Mouse (Mus musculus) forebrain, embryonic 16.5 days (tissue): Measurements from ENCODE around the gene Fa2h. TPM values are rescaled to one million over a fixed set of nuclear protein-coding genes. Genes with fewer than 3 reads are reported as not detected.
"Not testable (repeated sequence)": the region's sequence is repeated elsewhere in the genome, so short reads cannot be mapped to it uniquely, and the experiment has no call there.

Experiments
- ATAC-seq: fragments of 200-750 bp; cut with Nextera tagmentation; 2 replicates; pipeline ENCODE4 v1.8.0; 2017; ENCODE audit warnings: mild to moderate bottlenecking, moderate library complexity
- H3K27ac ChIP-seq: fragments of 300-500 bp; sonication (generic); 2 replicates; pipeline ENCODE4 v1.5.1; 2014; ENCODE audit warnings: low read length, control low read depth
- H3K27me3 ChIP-seq: fragments of 300-500 bp; sonication (generic); replicated peaks from 2 replicates; pipeline ENCODE4 v1.6.1; 2014; ENCODE audit warnings: low read length; ENCODE audit not compliant: control insufficient read depth, insufficient read depth
- H3K36me3 ChIP-seq: fragments of 300-500 bp; sonication (generic); 2 replicates; pipeline ENCODE4 v1.6.1; 2014; ENCODE audit not compliant: control insufficient read depth, insufficient read depth
- H3K4me1 ChIP-seq: fragments of 300-500 bp; sonication (generic); replicated peaks from 2 replicates; pipeline ENCODE4 v1.6.1; 2014; ENCODE audit warnings: low read length; ENCODE audit not compliant: control insufficient read depth, insufficient read depth
- H3K4me2 ChIP-seq: fragments of 300-500 bp; sonication (generic); 2 replicates; pipeline ENCODE4 v1.6.1; 2014; ENCODE audit warnings: mild to moderate bottlenecking, low read length, control low read depth
- H3K4me3 ChIP-seq: fragments of 300-500 bp; sonication (generic); replicated peaks from 2 replicates; pipeline ENCODE4 v1.5.1; 2014; ENCODE audit warnings: mild to moderate bottlenecking, low read length, control low read depth
- H3K9ac ChIP-seq: fragments of 300-500 bp; sonication (generic); replicated peaks from 2 replicates; pipeline ENCODE4 v1.6.1; 2014; ENCODE audit warnings: low read depth, low read length, control low read depth
- H3K9me3 ChIP-seq: fragments of 300-500 bp; sonication (generic); 2 replicates; pipeline ENCODE4 v1.6.1; 2016; ENCODE audit warnings: low read length; ENCODE audit not compliant: control insufficient read depth
- WGBS: fragments of 180-500 bp; shearing (Covaris S2); extraction: QIAGEN DNeasy Blood & Tissue Kit; methylation state at CpG from one replicate; pipeline ENCODE4 v1.1.7; 2014; 5-methylcytosine and 5-hydroxymethylcytosine counted together
- polyA plus RNA-seq: library from polyadenylated mRNA; unstranded; fragments of >200 nt; fragmentation: Nextera tagmentation; extraction: Ambion mirVana; gene quantifications from 2 replicates; pipeline ENCODE4 v1.2.1, GENCODE M21; 2015

Gene Fa2h
- polyA plus RNA-seq, 1 experiment from 2014 or later = not detected

DNA sequence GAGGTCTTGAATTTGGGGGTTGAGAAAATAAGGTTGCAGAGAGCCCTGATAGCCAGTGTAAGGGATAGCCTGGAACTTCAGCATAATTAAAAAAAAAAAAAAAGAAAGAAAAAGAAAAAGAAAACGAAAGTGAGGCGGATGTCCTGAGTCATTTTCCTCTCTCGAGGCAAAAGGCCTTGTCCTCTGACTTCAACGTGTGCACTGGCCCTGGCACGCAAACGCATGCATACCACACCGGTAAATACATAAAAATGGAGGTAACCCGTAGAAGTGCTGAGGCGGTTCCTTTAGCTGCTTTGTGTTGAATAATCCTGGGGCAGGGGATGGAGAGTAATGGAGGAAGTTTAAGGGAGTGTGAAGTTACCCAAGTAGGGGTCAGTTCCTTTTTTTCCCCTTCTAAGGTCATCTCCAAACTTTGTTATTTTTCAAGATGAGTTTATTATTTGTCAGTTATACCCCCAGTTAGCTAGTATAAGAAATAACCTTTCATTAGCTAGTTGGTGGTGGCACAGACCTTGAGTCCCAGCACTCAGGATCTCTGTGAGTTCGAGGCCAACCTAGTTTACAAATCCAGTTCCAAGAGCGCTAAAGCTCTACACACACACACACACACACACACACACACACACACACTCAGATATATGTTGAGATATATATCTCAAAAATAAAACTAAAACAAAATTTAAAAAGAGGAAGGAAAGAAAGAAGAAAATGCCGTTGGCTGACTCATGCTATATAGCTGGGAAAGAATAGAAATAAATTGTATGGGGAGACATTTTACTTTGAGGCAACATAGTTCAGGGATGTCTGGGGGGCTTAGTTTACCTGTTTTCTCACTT lies 55.0 kb downstream of the Fa2h start:
- ATAC-seq = no peak
- H3K36me3 ChIP-seq = no peaks in the 10 kb centered on the region
- WGBS = 42% methylated on average over 12 of the region's 12 CpGs
- H3K4me3 ChIP-seq = peak overlapping the region; percentile 48
- no peak overlapping the region for H3K27ac ChIP-seq
- H3K4me2 ChIP-seq = peak overlapping the region; percentile 76
- peaks cover 10% of the 10 kb centered on the region for H3K4me1 ChIP-seq
- no peaks in the 10 kb centered on the region for H3K9me3 ChIP-seq
- no peak overlapping the region for H3K9ac ChIP-seq
- H3K27me3 ChIP-seq = 0 out of 2 replicates have a peak, but pooled peaks cover 3% of the 10 kb centered on the region

DNA sequence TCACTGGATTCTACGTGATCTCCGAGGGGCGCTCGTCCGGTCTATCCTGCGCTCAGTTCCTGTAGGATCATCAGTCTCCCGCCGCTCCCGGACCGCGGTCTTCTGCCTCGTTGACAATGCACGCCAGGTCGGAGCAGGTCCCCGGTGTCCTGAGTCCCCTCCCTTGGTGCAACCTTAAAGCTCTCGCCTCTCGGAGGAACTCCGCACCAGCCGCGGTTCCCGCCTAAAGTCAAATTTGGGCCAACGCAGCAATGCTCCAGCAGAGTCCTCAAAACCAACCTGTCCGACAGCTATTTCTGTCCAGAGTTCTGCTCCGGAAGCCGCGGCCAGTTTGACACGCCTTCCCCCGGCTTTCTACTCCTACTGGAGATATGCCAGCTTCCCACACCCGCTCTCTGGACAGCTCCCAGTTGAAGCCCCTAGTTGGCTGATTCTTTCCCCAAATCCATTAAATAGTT lies 55.7 kb downstream of the Fa2h start, which contains the start of gene Mlkl:
Gene Mlkl, minus strand, starts transcription at position 288 of the 458 bp plus-strand sequence.
- WGBS = 0% methylated on average over 29 of the region's 29 CpGs
- Histone ChIP-seq H3K9ac (peak within 1 kb of the TSS; percentile 54), H3K4me3 (peak within 1 kb of the TSS; percentile 48), H3K4me2 (peak within 1 kb of the TSS; percentile 76), H3K4me1 (peaks cover 10% of the 10 kb centered on the region), H3K9me3 (no peaks in the 10 kb centered on the region), H3K27me3 (0 out of 2 replicates have a peak, but pooled peaks cover 3% of the 10 kb centered on the region), H3K36me3 (no peaks in the 10 kb centered on the region), H3K27ac (no peak within 1 kb of the TSS)
- no peak for ATAC-seq

DNA sequence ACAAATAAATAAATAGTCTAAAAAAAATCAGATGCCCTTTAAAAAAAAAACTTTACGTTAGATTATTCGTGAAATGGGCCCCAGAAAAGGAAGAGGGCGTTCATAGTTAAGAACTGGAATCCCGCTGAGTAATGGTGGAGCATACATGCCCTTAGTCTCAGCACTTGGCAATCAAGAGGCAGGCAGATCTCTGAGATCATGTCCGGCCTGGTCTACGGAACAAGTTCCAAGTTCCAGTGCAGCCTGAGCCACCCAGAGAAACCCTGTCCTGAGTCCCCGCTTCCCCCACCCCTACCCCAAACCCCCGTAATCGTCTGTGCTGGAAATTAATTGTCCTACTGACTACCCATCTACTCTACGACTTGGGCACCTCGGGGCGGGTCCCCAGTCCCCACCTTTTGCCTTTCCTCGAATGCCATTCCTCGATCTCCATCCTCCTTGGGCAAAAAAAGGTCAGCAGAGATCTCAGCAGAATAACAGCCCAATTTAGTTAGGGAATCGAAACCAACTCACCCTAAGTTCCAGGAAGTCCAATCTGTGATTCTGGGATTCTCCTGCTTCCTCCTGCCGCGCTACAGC lies 56.2 kb downstream of the Fa2h start:
- H3K9ac ChIP-seq = peak overlapping the region; percentile 54
- 0 out of 2 replicates have a peak, but pooled peaks cover 3% of the 10 kb centered on the region for H3K27me3 ChIP-seq
- no peak for ATAC-seq
- no peaks in the 10 kb centered on the region for H3K9me3 ChIP-seq
- peak overlapping the region; percentile 48 for H3K4me3 ChIP-seq
- WGBS = 33% methylated on average over 17 of the region's 17 CpGs
- peaks cover 10% of the 10 kb centered on the region for H3K4me1 ChIP-seq
- H3K27ac ChIP-seq = no peak overlapping the region
- H3K4me2 ChIP-seq = peak overlapping the region; percentile 76
- H3K36me3 ChIP-seq = no peaks in the 10 kb centered on the region

DNA sequence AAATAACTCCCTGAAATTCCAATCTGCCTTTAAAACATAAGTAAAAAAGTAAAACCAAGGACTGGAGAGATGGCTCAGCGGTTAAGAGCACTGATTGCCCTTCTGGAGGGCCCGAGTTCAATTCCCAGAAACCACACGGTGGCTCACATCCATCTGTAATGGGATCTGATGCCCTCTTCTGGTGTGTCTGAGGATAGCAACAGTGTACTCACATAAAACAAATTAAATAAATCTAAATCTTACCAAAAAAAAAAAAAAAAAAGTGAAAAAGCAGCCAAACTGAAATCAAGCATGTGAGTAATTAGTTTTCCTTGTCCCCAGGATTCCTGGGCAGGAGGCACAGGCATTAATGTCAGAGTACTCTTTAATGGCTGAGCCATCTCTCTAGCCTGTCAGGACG lies 56.9 kb downstream of the Fa2h start:
- Histone ChIP-seq H3K4me2 (no peak overlapping the region), H3K9me3 (no peaks in the 10 kb centered on the region), H3K4me3 (no peak overlapping the region), H3K9ac (no peak overlapping the region), H3K27me3 (0 out of 2 replicates have a peak, but pooled peaks cover 3% of the 10 kb centered on the region), H3K27ac (no peak overlapping the region), H3K4me1 (peaks cover 10% of the 10 kb centered on the region), H3K36me3 (no peaks in the 10 kb centered on the region)
- WGBS = 83% methylated on average over 4 of the region's 4 CpGs
- no peak for ATAC-seq

DNA sequence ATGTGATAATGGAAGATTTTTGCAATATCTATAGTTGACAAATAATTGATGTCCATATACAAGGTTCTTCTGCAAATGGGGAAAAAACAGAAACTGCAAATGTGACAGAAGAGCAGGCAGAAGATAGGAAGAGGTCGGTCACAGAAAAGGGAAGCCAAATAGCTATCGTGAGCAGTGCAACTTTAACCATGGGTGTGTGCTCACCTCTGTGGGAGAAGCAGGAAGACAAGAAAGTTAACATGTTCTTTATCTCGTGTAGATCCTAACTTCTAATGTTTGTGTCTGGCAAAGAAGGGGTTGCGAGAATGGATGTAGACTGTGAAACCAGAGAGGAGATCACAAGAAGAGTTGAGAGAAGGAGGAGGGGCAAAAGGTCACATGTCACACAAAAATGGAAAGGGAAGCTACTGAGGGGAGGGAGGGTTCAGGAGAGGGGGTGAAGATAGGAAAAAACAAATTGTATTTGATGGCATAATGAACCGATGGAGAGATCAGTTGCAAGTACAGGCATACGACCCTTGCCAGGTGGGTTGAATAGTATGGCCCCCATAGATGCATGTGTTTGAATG lies 68.3 kb downstream of the Fa2h start:
- no peaks in the 10 kb centered on the region for H3K9me3 ChIP-seq
- H3K4me2 ChIP-seq = no peak overlapping the region
- 89% methylated on average over 6 of the region's 6 CpGs for WGBS
- H3K4me3 ChIP-seq = no peak overlapping the region
- H3K27ac ChIP-seq = no peak overlapping the region
- no peaks in the 10 kb centered on the region for H3K36me3 ChIP-seq
- H3K4me1 ChIP-seq = no peaks in the 10 kb centered on the region
- H3K27me3 ChIP-seq = no peaks in the 10 kb centered on the region
- ATAC-seq = no peak
- H3K9ac ChIP-seq = no peak overlapping the region

DNA sequence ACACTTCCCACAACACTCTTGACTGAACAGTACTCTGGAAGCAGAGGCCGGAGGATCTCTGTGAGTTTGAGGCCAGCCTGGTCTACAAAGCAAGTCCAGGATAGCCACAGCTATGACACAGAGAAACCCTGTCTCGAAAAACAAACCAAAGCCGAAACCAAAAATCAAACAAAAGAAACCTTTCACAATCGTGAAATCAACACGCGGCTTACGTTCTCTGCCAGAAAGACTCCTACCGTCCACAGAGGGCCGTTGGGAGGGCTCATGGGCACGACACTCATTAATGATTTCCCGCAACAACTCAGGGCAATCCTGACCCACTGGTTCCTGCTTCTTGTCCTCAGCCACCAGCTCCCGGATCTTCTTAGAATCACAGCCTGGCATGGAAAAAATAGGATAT lies 78.9 kb downstream of the Fa2h start:
- Histone ChIP-seq H3K4me1 (no peaks in the 10 kb centered on the region), H3K4me2 (no peak overlapping the region), H3K36me3 (no peaks in the 10 kb centered on the region), H3K4me3 (no peak overlapping the region), H3K9ac (no peak overlapping the region), H3K27me3 (no peaks in the 10 kb centered on the region), H3K9me3 (no peaks in the 10 kb centered on the region), H3K27ac (no peak overlapping the region)
- WGBS = 86% methylated on average over 12 of the region's 12 CpGs
- ATAC-seq = no peak

DNA sequence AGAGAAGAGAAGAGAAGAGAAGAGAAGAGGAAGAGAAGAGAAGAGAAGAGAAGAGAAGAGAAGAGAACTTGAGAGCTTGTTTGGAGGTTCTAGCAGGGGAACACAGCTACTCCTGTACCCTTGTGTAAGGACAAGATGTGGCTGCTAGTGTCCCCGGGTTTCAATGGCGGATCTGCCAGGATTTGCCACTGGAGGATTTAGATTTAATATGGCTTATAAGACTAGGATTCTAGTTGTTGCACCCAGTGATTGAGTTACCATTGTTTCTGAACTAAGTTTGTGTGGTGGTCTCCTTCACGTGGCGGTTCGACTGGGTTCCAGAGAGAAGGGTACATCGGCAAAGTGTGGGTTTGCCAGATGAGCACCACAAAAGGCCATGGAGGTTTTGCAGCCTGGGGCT lies 79.7 kb downstream of the Fa2h start:
- not testable (repeated sequence) for ATAC-seq

DNA sequence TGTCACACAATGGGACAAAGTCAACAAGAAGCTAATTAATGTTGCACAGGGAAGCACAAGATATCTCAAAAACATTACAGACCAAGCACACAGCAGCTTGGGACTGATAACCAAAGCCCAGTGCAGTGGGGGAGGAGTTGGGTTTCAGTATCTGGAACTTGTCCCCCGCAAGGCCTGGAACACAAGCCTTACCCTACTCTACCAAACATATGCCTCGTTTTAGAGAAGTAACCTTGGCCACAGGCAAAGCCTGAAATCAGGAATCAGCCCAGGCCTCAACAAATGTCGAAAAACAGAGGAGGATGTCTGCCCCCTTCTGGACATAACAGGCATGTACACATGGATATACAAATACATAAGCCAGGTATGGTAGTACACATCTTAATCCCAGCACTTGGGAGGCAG lies 80.9 kb downstream of the Fa2h start:
- Histone ChIP-seq H3K4me2 (no peak overlapping the region), H3K27me3 (no peaks in the 10 kb centered on the region), H3K4me1 (no peaks in the 10 kb centered on the region), H3K9me3 (no peaks in the 10 kb centered on the region), H3K9ac (no peak overlapping the region), H3K36me3 (no peaks in the 10 kb centered on the region), H3K27ac (no peak overlapping the region), H3K4me3 (no peak overlapping the region)
- WGBS = 74% methylated on average over 3 of the region's 3 CpGs
- ATAC-seq = no peak

More for the DNA sequence above, 79.7 kb downstream of the Fa2h start:
- not testable (repeated sequence) for H3K4me1 ChIP-seq, H3K9ac ChIP-seq, H3K4me2 ChIP-seq, H3K27ac ChIP-seq, H3K4me3 ChIP-seq, H3K27me3 ChIP-seq, H3K36me3 ChIP-seq, H3K9me3 ChIP-seq
- 96% methylated on average over 6 of the region's 6 CpGs for WGBS

DNA sequence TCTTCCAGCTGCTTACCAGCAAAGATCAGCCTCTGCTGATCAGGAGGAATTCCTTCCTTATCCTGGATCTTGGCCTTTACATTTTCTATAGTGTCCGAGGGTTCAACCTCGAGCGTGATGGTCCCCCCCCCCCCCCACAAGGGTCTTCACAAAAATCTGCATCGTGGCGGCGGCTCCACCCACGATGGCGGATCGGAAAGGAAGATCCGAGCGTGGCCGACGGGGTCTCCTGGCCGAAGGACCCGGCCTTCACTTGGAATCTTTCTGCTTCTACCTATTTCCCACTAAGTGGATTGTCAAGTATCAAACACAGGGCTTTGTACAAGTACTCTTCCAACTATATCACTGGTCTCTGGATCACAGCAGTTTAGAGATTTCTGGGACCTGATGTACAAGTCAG lies 83.6 kb downstream of the Fa2h start:
- ATAC-seq, H3K27ac ChIP-seq, H3K4me3 ChIP-seq, H3K27me3 ChIP-seq, H3K9me3 ChIP-seq, H3K9ac ChIP-seq, H3K4me1 ChIP-seq, H3K4me2 ChIP-seq, H3K36me3 ChIP-seq: not testable (repeated sequence)
- 89% methylated on average over 15 of the region's 15 CpGs for WGBS
